Mouse (Mus musculus): ENCODE measurements around the gene Doc2b.
"Not testable (repeated sequence)": the region's sequence is repeated elsewhere in the genome, so short reads cannot be mapped to it uniquely, and the experiment has no call there.

The Doc2b gene

GRCm38 (mm10) chr11:75733227-75733940 lies 62.5 kb downstream of the Doc2b start:
- DNase-seq = peak in 1 of 2 experiments; percentile 85

GRCm38 (mm10) chr11:75732434-75733226 lies 63.2 kb downstream of the Doc2b start, which contains the start of gene Ywhae:
Gene Ywhae, plus strand, starts transcription at chr11:75732869.
- DNase-seq = peak; percentile 84 to 85

GRCm38 (mm10) chr11:75727659-75728058 lies 68.2 kb downstream of the Doc2b start:
- not testable (repeated sequence) for DNase-seq

- DNase-seq = no peak
Measured at GRCm38 (mm10) chr11:75727168-75727567, 68.7 kb downstream of the Doc2b start.

GRCm38 (mm10) chr11:75722339-75722738 lies 73.5 kb downstream of the Doc2b start:
- DNase-seq = no peak

Data from B cell, adult 2 months (primary cell).